Mouse (Mus musculus) T-helper 17 cell (primary cell): Measurements from ENCODE around the gene Gm14226.
"Not testable (repeated sequence)": the region's sequence is repeated elsewhere in the genome, so short reads cannot be mapped to it uniquely, and the experiment has no call there.

Experiments used
- in situ Hi-C, 2 experiments: fragments of 300-600 bp; cut with MboI, MseI; formaldehyde crosslinking; loops; 1 replicate in 1 of 2; 2 replicates in 1 of 2; pipeline ENCODE4 v1.15.1; 2025; ENCODE audit warnings: high pct_unique_total_duplicates in 2 of 2

Gm14226 gene

DNA sequence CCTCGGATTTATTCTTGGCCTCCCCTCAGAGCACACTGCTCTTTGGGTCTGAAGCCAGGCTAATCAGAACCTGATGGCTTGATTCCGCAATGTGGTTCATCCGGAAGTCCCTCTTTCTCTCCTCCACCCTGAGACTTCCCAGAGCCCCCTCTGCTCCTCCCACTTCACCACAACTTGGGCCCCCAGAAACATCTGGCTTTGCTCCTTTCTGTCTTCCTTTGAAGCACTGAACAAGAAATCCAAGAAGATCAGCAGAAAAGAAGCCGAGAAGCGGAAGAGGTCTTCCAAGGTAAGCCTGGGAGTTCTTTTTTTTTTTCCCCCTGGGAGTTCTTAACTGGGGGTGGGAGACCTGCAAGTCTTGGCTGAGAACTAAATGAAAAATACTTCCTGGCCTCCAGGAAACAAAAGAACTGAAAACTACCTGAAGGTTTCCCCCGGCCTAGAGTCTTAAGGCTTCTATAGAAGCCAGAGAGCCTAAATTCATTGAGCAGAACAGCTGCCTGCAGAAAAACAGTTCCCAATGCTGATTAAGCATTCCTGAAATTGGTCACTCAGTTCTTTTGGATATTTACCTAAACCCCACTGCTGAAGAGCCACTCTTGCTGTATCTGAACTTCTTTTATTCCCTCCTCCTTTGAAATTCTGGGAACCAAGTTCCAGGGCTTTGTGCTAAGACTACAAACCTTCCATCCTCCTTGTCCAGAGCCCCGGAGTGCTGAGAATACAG is 29.5 kb downstream of the Gm14226 start:
- in situ Hi-C loops, result no loop called here

DNA sequence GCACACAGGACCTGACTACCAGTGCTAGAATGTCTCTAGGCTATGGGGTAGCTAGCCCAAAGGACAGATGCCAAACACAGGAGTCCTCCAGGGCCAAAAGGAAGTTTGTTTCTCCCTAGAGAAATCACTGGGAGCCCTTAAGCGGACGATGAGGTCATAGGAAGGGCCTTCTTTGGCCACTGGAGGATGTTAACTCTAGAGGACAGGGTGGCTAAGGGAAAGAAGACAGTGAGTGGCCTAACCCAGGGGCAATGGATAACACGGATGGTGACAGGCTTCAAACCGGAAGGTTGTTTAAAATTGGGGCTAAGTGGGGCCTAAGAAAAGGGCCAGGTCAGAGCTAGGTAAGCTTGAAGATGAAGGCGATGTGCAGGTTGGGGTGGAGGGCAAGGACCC is 32.0 kb downstream of the Gm14226 start:
- in situ Hi-C loops, result no loop called here

DNA sequence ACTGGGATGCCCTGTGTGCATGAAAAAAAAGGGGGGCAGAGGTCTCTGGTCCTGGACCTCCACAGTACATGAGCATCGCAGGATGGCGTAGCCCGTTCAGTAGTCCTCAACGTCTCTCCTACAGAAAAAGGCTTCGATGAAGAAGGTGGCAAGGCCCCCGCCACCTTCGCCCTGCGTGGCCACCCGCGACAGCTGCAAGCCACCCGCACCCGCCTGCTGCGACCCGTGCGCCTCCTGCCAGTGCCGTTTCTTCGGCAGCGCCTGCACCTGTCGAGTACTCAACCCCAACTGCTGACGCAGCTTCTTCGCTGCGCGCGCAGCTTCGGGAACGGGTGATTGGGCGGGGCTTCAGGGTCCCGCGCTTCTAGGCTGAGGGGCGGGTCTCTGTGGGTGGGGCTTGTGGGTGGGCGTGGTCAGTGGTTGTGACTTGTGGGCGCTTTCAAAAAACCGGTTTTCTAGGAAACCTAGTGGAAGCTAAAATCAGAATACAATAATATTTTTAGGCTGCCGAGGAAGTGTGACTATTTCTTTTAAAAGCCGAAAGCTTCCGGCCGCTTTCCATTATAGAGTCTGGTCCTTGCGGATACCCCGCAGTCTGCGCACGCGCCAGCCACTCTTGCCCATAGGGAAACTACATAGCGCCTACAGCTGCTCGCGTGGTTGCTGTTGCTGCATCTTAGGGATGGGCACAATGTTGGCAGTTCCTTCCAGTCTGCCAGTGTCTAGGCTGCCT is 32.6 kb downstream of the Gm14226 start:
- in situ Hi-C loops, result no loop called here

DNA sequence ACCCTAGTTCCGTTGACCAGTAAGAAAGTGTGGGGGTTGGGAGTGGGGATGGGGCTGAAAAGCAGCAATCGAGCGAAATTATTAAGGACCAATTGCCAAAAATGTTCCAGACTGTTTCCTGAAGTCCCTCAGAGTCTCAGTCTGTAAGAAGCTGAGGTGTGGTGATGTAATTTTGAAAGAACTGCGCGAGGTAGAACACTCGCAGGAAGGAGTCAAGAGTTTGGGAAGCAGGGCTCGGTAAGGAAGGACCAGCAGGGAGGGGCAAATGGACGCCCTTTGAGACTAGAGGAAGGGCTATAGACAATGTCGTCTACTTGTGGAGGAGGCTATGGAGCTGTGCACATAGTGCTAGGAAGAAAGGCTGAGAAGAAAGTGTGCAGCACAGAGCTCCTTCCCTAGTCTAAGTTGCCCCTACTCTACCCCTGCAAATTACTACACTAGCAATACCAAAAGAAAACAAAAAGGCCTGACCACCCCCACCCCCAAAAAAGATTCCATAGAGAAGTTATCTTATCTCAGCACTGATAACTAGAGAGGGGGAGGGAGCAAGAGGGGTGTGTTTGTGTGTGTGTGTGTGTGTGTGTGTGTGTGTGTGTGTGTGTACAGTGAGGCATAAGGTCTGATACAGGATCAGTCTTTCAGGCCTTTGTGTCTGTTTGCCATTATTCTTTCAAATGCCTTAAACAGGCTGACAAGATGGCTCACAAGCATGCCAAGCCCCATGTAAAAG is 33.7 kb downstream of the Gm14226 start:
- in situ Hi-C loops, result no loop called here

DNA sequence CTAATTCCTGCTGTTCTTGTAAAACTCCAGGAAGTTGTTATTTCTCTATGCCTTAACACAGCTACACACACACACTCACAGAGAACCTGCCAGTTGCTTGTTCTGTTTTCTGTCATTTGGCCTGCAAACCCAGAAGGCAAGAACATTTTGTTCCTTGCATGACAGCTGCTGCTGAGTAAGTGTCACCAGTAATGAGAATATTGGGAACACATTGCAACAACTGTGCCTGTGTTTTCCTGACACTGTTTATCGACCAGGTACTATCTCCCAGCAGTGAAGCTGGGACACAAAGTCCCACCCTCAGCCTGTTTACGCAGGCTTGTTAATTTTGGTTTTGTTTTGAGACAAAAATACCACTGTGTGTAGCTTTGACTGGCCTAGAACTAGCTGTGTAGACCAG is 34.6 kb downstream of the Gm14226 start:
- in situ Hi-C loops, result no loop called here

DNA sequence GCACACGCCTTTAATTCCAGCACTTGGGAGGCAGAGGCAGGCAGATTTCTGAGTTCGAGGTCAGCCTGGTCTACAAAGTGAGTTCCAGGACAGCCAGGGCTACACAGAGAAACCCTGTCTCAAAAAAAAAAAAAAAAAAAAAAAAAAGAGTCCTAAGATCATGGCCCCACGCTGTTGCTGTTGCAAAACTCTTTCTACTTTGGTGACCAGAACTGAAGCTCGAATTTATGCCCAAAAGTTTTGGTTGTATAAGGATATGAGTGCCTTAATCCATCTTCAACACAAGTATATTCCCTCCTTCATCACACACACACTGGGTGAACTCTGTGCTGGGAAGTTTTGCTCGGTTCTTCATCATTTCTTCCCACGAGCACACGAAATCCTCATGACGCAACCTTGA is 35.4 kb downstream of the Gm14226 start:
- in situ Hi-C loops, result not testable (repeated sequence)

DNA sequence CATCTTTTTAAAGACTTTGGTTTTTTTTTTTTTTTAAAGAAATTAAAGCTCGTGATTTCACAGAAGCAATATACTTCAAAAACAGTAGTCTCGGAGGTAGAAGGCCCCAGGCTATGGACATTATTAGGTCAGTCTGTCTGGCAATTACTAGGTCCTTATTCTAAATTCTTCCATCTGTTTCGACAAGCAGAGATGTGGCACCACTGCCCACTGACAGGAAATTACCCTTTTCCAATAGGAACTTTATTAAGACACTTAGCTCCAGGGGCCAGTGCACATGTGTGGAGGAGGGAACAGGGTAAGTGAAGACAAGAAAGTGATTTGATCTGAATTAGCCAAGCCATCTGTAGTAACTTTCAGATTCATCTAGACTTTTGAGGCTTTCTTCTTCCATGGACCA is 36.6 kb downstream of the Gm14226 start:
- in situ Hi-C loops, result no loop called here

DNA sequence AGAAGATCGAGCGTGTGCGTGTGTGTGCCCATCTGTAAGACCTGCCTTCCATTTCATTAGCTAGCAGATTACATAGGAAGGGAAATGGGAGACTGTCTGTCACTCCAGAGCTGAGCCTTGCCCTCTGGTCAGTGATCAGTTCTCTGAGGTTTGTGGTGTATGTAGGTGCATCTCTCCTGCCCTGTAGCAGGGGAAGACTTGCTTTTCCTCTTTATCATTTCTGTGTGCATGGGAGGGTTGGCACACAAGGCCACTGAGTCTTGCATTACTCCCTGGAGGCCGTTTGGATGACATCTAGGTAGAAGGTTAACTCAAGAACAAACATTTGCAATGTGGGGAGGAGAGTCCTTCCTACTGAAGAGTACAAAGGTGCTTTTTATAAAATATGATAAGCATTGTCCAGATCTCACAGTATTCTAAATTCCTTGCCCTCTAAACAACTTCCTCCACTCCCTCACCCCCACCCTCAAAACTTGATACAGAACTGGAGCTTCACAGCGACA is 38.1 kb downstream of the Gm14226 start:
- in situ Hi-C loops, result no loop called here

DNA sequence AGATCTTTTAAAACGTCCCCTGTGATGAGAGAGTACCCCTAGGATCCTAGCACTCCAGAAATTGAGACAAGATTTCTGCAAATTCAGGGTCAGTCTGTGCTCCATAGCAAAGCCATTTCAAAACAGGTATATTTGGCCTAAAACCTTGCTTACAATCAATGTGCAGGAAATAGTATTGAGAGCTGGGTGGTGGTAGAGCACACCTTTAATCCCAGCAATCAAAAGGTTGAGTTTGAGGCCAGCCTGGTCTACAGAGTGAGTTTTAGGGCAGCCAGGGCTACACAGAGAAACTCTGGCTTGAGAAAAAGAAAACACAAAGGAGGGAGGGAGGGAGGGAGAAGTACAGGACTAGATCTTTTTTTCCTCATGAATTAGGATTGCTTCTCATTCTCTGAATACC is 39.3 kb downstream of the Gm14226 start:
- in situ Hi-C loops, result no loop called here

DNA sequence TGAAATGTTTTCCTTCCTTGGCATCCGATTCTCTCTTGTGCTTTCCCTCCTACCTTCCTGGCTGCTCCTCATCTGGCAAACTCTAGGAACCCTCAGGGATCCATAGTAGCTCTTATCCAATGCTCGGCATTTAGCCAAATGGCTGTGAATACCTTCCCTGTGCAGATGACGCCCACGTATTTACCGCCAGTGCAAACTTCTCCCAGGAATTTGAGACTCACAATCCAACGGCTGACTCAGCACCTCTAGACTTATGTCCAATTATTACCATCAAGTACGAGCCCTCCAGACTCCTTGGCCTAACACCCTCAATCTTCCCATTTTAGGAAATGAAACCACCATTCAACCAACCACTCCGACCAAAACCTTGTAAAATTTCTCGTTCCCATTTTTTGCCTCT is 53.0 kb downstream of the Gm14226 start:
- in situ Hi-C loops, result loop anchor here in 1 of 2 experiments (10.0 kb wide), 2 partner anchors 336 to 1116 kb away; no protein-coding TSS in a partner anchor

DNA sequence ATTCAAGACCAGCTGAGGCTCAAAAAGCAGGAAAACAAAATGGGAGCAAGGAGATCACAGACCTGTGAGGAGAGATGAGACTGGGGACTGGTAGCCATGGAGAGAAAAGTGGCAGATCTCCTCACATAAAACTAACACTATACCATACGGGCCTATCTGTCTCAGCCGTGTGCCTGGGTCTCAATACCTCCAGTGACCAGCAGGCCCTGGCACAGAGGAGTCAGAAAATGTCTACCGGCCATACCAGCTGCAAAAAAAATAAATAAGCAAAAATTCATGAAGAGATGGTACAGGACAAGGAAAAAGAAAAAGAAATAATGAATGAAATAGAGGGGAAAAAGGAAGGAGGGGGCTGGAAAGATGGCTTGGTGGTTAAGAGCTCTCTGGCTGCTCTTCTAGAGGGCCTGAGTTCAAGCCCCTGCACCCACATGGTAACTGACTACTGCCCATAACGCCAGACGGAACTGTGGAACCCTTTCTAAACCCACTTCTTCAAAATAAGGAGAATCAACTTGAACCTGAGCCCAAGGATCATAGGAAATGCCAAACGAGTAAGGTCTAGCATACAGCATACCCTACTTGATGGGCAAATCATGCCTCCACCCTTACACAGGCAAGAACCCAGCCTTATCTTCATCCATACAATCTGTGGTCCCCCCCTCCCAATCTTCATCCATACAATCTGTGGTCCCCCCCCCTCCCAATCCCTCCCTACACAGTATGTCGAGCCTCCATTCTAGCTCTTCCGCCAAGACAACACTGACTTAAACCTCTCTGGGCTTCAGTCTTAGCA is 54.5 kb downstream of the Gm14226 start:
- in situ Hi-C loops, result loop anchor here in 1 of 2 experiments (10.0 kb wide), 2 partner anchors 338 to 1118 kb away; no protein-coding TSS in a partner anchor

DNA sequence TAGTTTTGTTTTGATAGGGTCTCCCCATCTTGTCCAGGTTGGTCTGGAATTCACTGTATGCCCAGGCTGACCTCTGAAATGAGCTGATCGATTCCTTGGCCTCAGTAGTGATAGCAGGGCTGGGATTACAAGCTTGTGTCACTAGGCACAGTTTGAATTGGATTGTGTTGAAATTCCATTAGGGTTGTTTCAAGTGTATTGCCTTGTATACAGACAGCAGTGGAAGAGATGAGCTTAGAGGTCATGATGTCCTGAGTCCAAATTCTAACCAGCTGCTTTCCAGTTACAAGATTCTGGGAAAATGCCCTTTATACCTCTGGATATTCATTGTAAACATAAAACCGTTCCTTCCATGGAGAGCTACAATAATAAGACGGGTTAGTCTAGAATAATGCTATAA is 55.3 kb downstream of the Gm14226 start:
- in situ Hi-C loops, result loop anchor here in 1 of 2 experiments (10.0 kb wide), 2 partner anchors 339 to 1119 kb away; no protein-coding TSS in a partner anchor

DNA sequence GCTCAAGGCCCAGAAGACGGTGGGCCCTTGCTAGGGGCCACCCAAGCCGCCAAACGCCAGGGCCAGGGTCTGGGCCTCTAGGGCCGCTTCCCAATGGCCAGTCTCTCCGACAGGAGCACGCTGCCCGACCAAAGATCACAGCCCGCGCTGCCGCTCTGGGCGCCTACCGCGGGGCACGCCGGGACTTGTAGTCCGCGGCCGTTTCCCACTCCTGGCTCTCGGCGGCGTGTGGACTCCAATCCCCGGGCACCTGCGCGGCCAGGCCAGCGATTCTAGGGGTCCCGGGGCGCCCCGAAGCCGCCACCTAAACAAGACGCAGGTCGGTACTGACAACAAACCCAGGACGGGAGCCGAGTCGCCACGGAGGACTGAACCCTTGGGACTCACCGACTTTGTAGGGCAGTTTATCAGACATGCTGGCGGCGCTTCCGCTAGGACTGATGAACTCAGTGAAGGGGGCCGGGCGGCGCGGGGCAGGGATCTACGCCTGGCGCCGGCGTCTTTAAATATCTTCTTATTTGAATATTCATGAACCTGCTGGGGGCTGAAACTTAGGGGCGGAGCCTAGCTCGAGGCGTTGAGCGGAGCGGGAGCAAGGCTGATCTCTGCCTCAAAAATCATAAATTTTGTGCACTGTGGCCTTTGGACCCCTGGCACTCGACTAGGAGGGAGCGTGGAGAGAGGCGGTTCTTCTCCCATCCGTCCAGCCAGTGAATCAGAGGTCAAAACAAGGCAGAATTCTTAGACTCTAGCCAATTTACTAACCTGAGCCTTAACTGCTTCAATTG is 56.1 kb downstream of the Gm14226 start, which contains the start of gene Ahcy:
Ahcy (minus strand) TSS at position 520 of the 788 bp plus-strand sequence.
- in situ Hi-C loops, result loop anchor here in 1 of 2 experiments (10.0 kb wide), 2 partner anchors 339 to 1119 kb away; no protein-coding TSS in a partner anchor

DNA sequence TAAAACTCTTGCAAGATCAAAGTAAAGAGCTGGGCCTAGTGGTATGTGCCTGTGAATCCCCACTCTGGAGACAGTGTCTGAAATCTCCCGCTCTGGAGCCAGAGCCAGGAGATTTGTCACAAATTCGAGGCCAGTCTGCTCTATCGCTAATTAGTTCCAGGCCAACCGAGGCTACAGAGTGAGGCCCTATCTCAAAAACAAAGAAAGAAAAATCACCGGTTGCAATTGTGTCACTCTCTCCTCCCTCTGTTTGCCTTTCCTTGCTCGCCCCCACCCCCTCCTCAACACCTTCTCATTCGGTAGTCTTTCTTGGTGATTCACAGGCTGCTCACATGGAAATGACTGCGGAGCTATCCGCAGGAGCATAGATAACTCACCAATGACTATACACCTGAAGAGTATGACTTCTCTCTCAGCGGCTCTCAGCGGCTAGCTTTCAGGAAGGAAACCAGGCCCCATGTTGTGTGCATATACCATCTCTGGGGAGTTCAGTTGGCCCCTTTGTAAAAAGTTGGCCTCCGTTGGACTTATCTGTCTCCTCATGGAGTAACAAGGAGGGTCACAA is 56.8 kb downstream of the Gm14226 start:
- in situ Hi-C loops, result loop anchor here in 1 of 2 experiments (10.0 kb wide), 2 partner anchors 340 to 1120 kb away; no protein-coding TSS in a partner anchor

DNA sequence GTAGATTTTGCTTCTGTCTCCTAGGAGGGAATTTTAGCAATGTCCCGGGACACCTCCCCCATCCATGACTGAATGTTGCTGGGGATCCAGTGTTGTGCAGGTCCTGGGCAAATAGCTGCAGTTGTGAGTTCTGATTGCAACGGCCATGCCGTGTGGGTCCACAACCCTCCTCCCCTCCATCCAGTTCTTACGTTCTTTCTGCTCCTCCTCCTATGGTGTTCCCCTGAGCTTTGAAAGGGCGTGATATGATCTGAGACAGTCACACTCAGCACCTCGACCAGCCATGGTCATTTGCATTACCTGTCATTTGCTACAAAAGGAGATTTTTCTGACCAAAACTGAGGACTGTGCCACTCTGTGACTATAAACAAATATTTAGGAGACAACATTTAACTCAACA is 57.6 kb downstream of the Gm14226 start:
- in situ Hi-C loops, result loop anchor here in 1 of 2 experiments (10.0 kb wide), 2 partner anchors 341 to 1121 kb away; no protein-coding TSS in a partner anchor
